Mouse (Mus musculus) midbrain, embryonic 10.5 days (tissue): Measurements from ENCODE around the gene Ciapin1. TPM values are rescaled to one million over a fixed set of nuclear protein-coding genes. Genes with fewer than 3 reads are reported as not detected.
A peak's percentile ranks its signal among the peaks of the same experiment; 100 is the strongest.

Source experiments
- DNase-seq: peaks from one replicate; pipeline ENCODE4 v3.0.0-alpha.2; 2017; ENCODE audit warnings: low spot score
- H3K27ac ChIP-seq: fragments of 300-500 bp; sonication (generic); replicated peaks from 2 replicates; pipeline ENCODE4 v1.5.1; 2016; ENCODE audit warnings: mild to moderate bottlenecking
- H3K27me3 ChIP-seq: fragments of 300-500 bp; sonication (generic); 2 replicates; pipeline ENCODE4 v1.6.1; 2016; ENCODE audit warnings: low read depth, mild to moderate bottlenecking; ENCODE audit not compliant: poor library complexity, severe bottlenecking
- H3K36me3 ChIP-seq: fragments of 300-500 bp; sonication (generic); 2 replicates; pipeline ENCODE4 v1.6.1; 2016; ENCODE audit warnings: mild to moderate bottlenecking, moderate library complexity
- H3K4me1 ChIP-seq: fragments of 300-500 bp; sonication (generic); 2 replicates; pipeline ENCODE4 v1.6.1; 2016
- H3K4me3 ChIP-seq: fragments of 300-500 bp; sonication (generic); 2 replicates; pipeline ENCODE4 v1.5.1; 2016; ENCODE audit warnings: mild to moderate bottlenecking, moderate library complexity
- H3K9me3 ChIP-seq: fragments of 300-500 bp; sonication (generic); replicated peaks from 2 replicates; pipeline ENCODE4 v1.6.1; 2016; ENCODE audit warnings: mild to moderate bottlenecking
- WGBS: fragments of 180-500 bp; shearing (Covaris S2); methylation state at CpG from one replicate; pipeline ENCODE4 v1.1.7; 2016; 5-methylcytosine and 5-hydroxymethylcytosine counted together
- polyA plus RNA-seq: library from polyadenylated mRNA; unstranded; fragments of >200 nt; fragmentation: Nextera tagmentation; extraction: Ambion mirVana; gene quantifications from 2 replicates; pipeline ENCODE4 v1.2.1, GENCODE M21; 2016

Ciapin1 gene
- polyA plus RNA-seq, 1 experiment from 2014 or later: 185 TPM

DNA sequence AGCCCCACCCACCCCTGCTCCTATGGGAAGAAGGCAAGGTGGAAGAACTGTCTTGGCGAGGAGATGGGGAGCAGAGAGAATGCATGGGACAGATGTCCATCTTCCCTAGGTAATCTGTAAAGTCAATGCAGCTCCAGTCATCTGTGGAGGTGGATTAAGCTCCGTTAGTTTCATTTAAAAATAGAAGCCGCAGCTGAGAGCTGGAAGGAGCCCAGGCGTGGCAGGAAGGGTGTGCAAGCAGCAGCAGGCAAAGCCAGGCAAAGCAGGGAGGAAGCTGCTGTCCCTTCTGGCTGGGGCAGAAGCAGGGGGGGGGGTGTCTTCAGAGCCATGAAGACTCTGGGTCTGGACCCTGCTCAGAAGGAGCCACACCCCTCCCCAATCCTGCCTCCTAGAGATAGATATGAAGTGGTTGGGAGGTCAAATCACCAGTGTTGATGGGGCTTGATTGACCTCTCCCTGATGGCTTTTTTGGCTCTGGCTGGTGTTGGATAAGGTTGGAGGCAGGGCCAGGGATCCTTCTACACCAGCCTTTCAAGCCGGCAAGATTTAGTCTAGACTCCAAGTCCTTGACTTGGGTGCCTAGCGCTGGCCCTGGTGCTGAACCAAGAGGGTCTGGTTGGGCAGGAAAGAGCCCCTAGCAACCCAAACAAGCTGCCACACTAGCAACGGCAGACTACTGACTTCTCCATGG, 37.7 kb downstream of the Ciapin1 start:
- Histone ChIP-seq H3K4me1 (peaks cover 7% of the 10 kb centered on the region), H3K36me3 (no peaks in the 10 kb centered on the region), H3K27ac (no peak overlapping the region), H3K9me3 (no peaks in the 10 kb centered on the region), H3K27me3 (no peaks in the 10 kb centered on the region), H3K4me3 (no peak overlapping the region)
- WGBS: 67% methylated on average over 7 of the region's 7 CpGs
- DNase-seq: no peak

DNA sequence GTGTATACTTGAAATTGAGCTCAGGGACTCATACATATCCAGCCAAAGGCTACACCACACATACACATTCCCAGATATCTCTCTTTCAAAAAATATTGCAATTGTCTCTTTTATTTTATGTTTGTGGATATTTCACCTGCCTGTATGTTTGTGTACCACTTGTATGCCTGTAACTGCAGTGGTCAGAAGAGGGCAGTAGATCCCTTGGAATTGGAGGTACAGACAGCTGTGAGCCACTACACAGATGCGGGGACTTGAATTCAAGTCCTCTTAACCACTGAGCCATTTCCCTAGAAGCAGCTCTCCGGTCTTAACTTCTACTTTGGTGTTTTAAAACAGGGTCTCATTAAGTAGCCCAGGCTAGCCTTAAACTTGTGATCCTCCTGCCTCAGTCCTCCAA, 43.4 kb downstream of the Ciapin1 start:
- WGBS: 97% methylated on average over 2 of the region's 2 CpGs
- Histone ChIP-seq H3K27me3 (no peaks in the 10 kb centered on the region), H3K9me3 (no peaks in the 10 kb centered on the region), H3K27ac (no peak overlapping the region), H3K36me3 (no peaks in the 10 kb centered on the region), H3K4me3 (no peak overlapping the region), H3K4me1 (peaks cover 9% of the 10 kb centered on the region)
- DNase-seq: no peak

DNA sequence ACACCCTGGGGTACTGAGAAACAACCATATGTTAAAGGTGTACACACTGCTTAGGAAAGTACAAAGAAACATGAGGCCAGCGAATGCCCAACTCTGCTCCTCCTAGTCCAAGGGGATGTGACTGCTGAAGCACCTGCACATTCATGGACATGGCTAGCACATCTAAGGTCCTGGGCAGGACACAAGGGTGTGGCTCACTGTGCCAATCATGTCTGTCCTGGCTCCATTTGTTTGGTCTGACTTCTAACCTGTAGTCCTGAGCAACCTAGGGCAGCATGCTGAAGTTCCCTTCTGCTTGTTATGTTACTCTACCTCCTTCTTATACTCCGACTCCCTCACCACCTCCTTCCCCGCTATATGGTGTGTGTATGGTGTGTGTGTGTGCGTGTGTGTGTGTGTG, 43.8 kb downstream of the Ciapin1 start:
- DNase-seq: no peak
- Histone ChIP-seq H3K9me3 (no peaks in the 10 kb centered on the region), H3K27me3 (no peaks in the 10 kb centered on the region), H3K27ac (no peak overlapping the region), H3K4me1 (peaks cover 13% of the 10 kb centered on the region), H3K4me3 (no peak overlapping the region), H3K36me3 (no peaks in the 10 kb centered on the region)
- WGBS: 93% methylated on average over 4 of the region's 4 CpGs

DNA sequence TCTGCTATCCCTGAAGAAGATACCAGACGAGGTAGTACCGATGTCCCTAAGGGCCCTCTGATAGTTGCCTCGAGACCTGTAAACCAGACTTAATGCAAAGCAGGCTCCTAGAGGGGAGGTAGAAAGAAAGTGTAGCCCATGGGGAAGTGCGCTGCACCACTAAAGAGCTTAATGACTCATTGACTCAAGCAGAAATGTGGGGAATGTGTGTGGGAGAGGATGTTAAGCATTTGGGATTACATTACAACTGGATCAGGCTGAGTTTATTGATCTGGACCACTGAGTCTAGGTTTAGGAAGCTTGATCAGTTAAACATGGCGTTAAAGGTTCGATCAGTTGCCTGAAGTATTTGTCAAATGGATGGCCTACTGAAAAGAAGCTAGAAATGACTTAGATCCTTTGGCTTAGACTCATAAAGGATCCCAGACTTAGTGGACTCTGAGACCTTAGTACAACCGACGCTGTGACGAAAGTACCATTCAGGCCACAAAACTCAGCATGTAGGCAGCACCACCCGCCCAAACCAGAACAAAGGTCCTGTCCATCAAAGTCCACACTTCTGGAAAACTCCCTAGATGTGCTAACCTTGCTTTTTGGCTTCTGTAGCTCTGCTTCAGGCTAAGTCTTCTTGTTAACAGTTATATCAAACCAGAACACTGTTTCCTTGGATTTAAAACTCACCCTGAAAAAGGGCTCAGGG, 48.8 kb downstream of the Ciapin1 start:
- 47% methylated on average over 10 of the region's 10 CpGs for WGBS
- H3K36me3 ChIP-seq: no peaks in the 10 kb centered on the region
- H3K27me3 ChIP-seq: peaks cover 11% of the 10 kb centered on the region; the same call in 1 of the 2 replicates
- H3K9me3 ChIP-seq: no peaks in the 10 kb centered on the region
- peaks cover 27% of the 10 kb centered on the region for H3K4me1 ChIP-seq
- no peak overlapping the region for H3K4me3 ChIP-seq
- peak overlapping the region; percentile 61 for H3K27ac ChIP-seq
- no peak for DNase-seq

DNA sequence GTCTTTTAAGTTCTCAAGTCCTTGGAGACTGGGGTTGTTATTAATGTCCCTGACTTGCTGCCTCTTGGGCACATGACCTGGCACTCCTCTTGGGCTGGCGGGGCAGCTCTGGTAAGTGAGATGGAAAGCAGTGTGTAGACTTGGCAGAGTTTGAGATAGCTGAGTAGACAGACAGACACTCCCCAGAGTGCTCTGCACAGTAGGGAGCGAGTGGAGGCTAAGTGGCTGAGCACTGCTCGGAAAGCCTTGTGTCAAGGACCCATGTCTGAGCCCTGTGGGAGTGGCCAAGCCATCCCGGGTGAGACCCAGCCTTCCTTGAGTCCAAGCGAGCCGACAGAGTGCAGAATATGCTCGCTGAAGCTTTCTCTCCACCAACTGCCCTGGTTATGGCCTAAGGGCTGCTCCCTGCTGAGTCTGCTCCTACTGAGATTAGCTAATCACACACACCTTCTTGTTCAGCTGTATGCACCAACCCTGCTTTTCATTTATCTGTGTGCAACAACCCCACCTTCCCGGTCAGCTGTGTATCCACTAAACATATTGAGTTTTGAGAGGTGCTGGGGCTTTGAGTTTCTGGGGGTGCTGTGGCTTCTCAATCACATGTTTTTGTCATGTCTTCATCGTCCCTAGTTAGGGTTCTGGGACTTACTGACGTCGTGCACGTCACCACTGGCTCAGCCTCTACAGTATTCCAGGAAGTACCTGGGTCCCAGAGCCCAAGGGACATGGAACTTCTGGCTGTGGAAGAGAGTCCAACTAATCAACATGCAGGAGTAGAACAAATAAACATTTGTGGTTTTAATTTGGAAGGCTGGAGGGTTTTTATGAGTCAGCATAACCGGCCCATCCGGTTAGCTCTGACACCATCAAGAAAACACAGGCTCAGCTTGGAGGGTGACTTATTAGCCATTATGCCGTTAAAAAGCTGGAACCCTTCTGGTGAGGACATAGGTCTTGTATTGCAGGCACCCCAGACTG, 50.3 kb downstream of the Ciapin1 start:
- no peak overlapping the region for H3K4me3 ChIP-seq
- peaks cover 27% of the 10 kb centered on the region for H3K4me1 ChIP-seq
- WGBS: 74% methylated on average over 15 of the region's 15 CpGs
- no peak overlapping the region for H3K27ac ChIP-seq
- H3K9me3 ChIP-seq: no peaks in the 10 kb centered on the region
- H3K27me3 ChIP-seq: peaks cover 11% of the 10 kb centered on the region; the same call in 1 of the 2 replicates
- H3K36me3 ChIP-seq: no peaks in the 10 kb centered on the region
- DNase-seq: no peak

DNA sequence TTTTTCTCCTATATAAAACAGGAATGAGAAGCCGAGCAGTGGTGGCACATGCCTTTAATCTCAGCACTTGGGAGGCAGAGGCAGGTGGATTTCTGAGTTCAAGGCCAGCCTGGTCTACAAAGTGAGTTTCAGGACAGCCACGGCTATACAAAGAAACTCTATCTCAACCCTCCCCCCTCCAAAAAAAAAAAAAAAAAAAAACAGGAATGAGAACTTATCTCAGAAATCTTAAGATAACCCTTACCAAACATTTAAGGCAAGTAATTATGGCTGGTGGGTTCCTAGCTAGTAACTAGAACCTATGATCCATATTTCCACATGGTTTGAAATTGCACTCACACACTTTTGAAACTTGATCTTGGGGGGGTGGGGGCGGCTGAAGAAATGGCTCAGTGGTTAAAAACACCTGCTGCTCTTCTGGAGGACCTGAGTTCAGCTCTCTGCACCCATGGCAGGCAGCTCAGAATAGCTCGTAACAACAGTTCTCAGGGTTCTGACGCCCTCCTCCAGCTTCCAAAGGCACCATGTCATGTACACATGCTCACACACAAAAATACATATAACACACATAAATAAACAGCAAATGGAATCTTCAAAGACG, 52.1 kb downstream of the Ciapin1 start:
- Histone ChIP-seq H3K27ac (no peak overlapping the region), H3K4me3 (no peak overlapping the region), H3K36me3 (no peaks in the 10 kb centered on the region), H3K4me1 (peaks cover 42% of the 10 kb centered on the region), H3K9me3 (no peaks in the 10 kb centered on the region), H3K27me3 (peaks cover 17% of the 10 kb centered on the region; the same call in 1 of the 2 replicates)
- DNase-seq: no peak
- 75% methylated on average over 6 of the region's 6 CpGs for WGBS

DNA sequence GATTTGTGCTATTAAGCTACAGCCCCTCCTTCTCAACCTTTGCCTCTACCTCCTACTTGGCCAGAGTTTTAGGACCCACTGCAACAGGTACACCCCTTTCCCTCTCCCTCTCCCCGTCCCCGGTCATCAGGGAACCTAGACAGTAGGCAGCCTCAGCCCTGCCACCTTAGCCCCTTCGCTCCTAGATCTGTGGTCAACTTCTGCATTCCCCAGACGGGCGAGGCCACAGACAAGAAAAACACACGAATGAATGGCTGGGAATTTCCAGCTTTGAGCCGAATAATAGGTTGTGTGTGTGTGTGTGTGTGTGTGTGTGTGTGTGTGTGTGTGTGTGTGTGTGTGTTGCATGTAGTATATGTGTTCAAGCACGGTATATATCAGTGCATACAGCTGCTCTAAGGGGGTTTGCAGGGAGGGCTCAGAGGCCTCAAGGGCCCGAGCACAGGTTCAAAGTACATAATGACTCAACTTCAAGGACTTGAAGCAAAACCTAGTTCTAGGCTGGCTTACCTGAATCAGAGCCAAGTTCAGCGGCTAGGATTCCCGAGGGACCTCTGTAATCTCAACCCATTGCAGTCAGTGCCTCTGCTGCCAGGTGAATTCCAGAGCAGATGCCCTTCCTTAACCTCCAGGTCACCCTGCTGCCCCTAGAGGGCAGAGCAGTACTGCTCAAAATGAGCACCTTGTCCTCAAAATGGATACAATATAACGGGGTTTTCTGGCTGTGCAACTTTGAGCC, 52.7 kb downstream of the Ciapin1 start:
- no peak for DNase-seq
- H3K4me1 ChIP-seq: peaks cover 45% of the 10 kb centered on the region

DNA sequence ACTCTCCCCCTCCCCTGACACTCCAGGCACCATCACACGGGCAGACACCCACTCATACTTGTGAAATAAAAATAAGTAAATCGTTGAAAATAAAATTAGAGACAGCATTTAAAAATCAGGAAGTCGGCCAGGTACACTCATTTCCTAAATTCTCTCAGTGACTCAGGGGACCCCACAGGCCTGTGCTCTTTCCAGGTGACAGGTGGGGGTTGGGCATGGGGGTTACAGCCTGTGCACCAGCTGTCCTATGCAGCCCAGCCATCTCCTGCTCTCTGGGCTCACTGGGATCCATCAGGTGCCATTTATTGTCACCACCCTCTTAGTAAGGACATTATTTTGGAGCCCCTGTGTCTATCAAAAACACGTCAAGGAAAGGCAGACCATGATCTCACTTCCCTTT, 54.3 kb downstream of the Ciapin1 start:
- H3K4me1 ChIP-seq: peaks cover 38% of the 10 kb centered on the region
- peaks cover 25% of the 10 kb centered on the region; the same call in 1 of the 2 replicates for H3K27me3 ChIP-seq
- H3K4me3 ChIP-seq: no peak overlapping the region
- H3K27ac ChIP-seq: no peak overlapping the region
- 83% methylated on average over 4 of the region's 4 CpGs for WGBS
- no peak for DNase-seq
- no peaks in the 10 kb centered on the region for H3K9me3 ChIP-seq
- peaks cover 13% of the 10 kb centered on the region; the same call in 1 of the 2 replicates for H3K36me3 ChIP-seq

More for the DNA sequence above, 52.7 kb downstream of the Ciapin1 start:
- Histone ChIP-seq H3K4me3 (no peak overlapping the region), H3K36me3 (0 out of 2 replicates have a peak, but pooled peaks cover 5% of the 10 kb centered on the region), H3K27me3 (peaks cover 24% of the 10 kb centered on the region; the same call in 1 of the 2 replicates), H3K9me3 (no peaks in the 10 kb centered on the region), H3K27ac (no peak overlapping the region; the same call in 1 of the 2 replicates)
- 72% methylated on average over 12 of the region's 12 CpGs for WGBS

DNA sequence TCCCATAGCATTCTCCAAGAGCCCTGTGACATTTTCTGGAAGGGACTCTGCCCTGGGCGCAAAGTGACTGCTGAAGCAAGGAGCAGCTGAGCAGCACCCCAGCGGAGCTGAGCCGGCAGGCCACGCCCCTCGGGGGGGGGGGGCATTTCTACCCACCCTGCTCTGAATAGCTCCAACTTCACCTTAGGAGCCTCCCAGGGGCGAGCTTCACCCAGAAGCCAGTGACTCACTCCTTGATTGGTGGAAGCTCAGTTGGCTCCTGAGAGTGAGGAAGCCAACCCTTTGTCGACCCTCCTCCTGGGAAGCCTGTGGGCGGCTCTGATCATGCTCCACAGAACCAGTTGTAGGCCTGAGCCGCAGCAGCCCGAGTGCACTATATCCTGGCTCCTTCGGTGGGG, 56.3 kb downstream of the Ciapin1 start:
- DNase-seq: no peak
- H3K4me1 ChIP-seq: peaks cover 39% of the 10 kb centered on the region
- H3K4me3 ChIP-seq: 0 out of 2 replicates have a peak overlapping the region, but pooled peaks have one; percentile 4
- peaks cover 22% of the 10 kb centered on the region; the same call in 1 of the 2 replicates for H3K27me3 ChIP-seq
- 6% methylated on average over 11 of the region's 11 CpGs for WGBS
- no peaks in the 10 kb centered on the region for H3K9me3 ChIP-seq
- H3K36me3 ChIP-seq: peaks cover 13% of the 10 kb centered on the region; the same call in 1 of the 2 replicates
- peak overlapping the region; percentile 63 for H3K27ac ChIP-seq

DNA sequence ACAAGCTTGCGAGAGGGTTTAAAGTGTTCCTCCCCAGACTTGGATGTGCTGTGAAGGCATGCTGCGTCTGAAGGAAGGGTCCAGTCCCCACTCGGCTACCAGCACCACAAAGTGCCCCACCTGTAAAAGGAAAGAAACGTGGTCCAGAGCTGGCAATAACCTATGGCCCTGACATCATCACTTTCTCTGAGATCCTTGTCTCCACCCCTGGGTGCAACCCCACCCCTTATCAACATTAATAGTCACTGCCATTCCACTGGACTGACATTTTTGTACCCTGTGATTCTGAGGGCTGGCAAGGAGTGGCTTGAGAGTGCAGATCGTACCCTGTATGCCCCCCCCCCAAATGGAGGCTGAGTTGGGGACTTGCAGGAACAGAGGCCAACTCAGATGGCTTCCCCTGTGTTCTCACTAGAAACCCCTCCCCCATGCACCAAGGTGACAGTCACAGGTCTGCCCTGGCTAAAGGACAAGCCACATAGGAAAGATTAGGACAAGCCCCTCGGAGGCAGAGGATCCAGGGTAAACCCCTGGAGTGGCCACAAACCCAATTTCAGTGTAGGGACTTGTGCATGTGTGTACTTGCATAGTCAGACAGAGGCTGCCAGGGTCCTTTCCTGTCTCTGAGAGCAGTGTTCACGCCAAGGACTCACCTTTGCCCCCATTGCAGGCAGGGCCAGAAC, 56.9 kb downstream of the Ciapin1 start:
- DNase-seq: no peak
- H3K36me3 ChIP-seq: peaks cover 13% of the 10 kb centered on the region; the same call in 1 of the 2 replicates
- 0 out of 2 replicates have a peak overlapping the region, but pooled peaks have one; percentile 4 for H3K4me3 ChIP-seq
- no peaks in the 10 kb centered on the region for H3K9me3 ChIP-seq
- peaks cover 39% of the 10 kb centered on the region for H3K4me1 ChIP-seq
- WGBS: 61% methylated on average over 7 of the region's 7 CpGs
- H3K27ac ChIP-seq: peak overlapping the region; percentile 63
- H3K27me3 ChIP-seq: peaks cover 21% of the 10 kb centered on the region; the same call in 1 of the 2 replicates
